Mouse (Mus musculus) kidney, embryonic 16.5 days (tissue): ENCODE measurements at regions not wholly inside any gene's neighbourhood (a gene's known extent, or its start where the extent isn't known, plus 50 kb on each side); places are given as distances from the start of the nearest gene placed in this dataset.
"Not testable (repeated sequence)": the region's sequence is repeated elsewhere in the genome, so short reads cannot be mapped to it uniquely, and the experiment has no call there.

Experiments
- ATAC-seq: fragments of 200-750 bp; cut with Nextera tagmentation; 2 replicates; pipeline ENCODE4 v1.8.0; 2017; ENCODE audit warnings: moderate TSS enrichment; ENCODE audit not compliant: low FRiP score, low TSS enrichment
- H3K27ac ChIP-seq: fragments of 300-500 bp; sonication (generic); 2 replicates; pipeline ENCODE4 v1.5.1; 2014; ENCODE audit warnings: low read length
- H3K27me3 ChIP-seq: fragments of 300-500 bp; sonication (generic); 2 replicates; pipeline ENCODE4 v1.6.1; 2014; ENCODE audit warnings: low read length, control low read depth, mixed read lengths; ENCODE audit not compliant: insufficient read depth
- H3K36me3 ChIP-seq: fragments of 300-500 bp; sonication (generic); 2 replicates; pipeline ENCODE4 v1.6.1; 2014; ENCODE audit warnings: low read length, control low read depth, mixed read lengths; ENCODE audit not compliant: insufficient read depth
- H3K4me1 ChIP-seq: fragments of 300-500 bp; sonication (generic); 2 replicates; pipeline ENCODE4 v1.6.1; 2014; ENCODE audit warnings: low read length, control low read depth, mixed read lengths; ENCODE audit not compliant: insufficient read depth
- H3K4me2 ChIP-seq: fragments of 300-500 bp; sonication (generic); replicated peaks from 2 replicates; pipeline ENCODE4 v1.6.1; 2014; ENCODE audit warnings: low read depth, low read length
- H3K4me3 ChIP-seq: fragments of 300-500 bp; sonication (generic); 2 replicates; pipeline ENCODE4 v1.5.1; 2014; ENCODE audit warnings: mild to moderate bottlenecking, low read length
- H3K9ac ChIP-seq: fragments of 300-500 bp; sonication (generic); replicated peaks from 2 replicates; pipeline ENCODE4 v1.6.1; 2014; ENCODE audit warnings: low read length
- H3K9me3 ChIP-seq: fragments of 300-500 bp; sonication (generic); 2 replicates; pipeline ENCODE4 v1.6.1; 2016; ENCODE audit warnings: low read length, control low read depth
- WGBS: fragments of 180-500 bp; shearing (Covaris S2); extraction: QIAGEN DNeasy Blood & Tissue Kit; methylation state at CpG from one replicate; pipeline ENCODE4 v1.1.7; 2014; 5-methylcytosine and 5-hydroxymethylcytosine counted together

DNA sequence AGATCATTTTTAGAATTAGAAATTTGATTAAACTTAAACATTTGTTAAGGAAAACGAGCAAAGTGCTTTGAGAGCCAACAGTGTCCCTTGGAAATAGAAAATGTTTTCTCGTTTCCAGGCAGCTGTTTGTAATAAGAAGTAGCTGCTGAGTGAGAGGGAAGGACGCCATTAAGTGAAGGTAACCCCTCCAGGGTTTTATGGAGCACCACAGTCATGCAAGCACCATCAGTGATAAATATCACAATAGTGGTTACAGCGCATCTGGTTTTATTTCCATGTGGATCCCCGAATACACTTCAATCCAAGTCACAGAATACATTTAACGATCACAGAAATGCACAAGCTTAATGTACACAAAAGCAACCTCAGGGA, 182.1 kb downstream of the Osr1 start:
- Histone ChIP-seq H3K9ac (no peak overlapping the region), H3K4me3 (no peak overlapping the region), H3K4me2 (no peak overlapping the region), H3K36me3 (no peaks in the 10 kb centered on the region), H3K27ac (no peak overlapping the region), H3K9me3 (no peaks in the 10 kb centered on the region), H3K27me3 (no peaks in the 10 kb centered on the region), H3K4me1 (no peaks in the 10 kb centered on the region)
- 68% methylated on average over 6 of the region's 6 CpGs for WGBS
- no peak for ATAC-seq

DNA sequence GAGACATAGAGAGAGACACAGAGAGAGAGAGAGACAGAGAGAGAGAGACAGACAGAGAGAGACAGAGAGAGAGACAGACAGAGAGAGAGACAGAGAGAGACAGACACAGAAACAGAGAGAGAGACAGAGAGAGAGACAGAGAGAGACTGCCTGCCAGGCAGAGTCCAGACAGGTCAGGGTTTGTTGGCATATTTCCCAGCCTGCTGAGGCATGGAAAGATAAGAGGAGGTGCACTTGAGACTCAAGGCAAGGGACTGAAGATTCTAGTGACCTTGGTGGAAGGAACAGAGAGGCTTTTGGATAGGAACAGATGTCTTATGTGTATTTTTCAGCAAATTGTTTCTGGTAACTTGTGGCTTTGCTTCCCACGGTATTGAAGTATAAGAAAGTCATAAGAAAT, 186.5 kb downstream of the Osr1 start:
- WGBS: 55% methylated on average over 1 of the region's 1 CpGs
- Histone ChIP-seq H3K4me2 (no peak overlapping the region), H3K27ac (no peak overlapping the region), H3K27me3 (no peaks in the 10 kb centered on the region), H3K4me3 (no peak overlapping the region), H3K4me1 (no peaks in the 10 kb centered on the region), H3K9ac (no peak overlapping the region), H3K9me3 (no peaks in the 10 kb centered on the region), H3K36me3 (no peaks in the 10 kb centered on the region)
- no peak for ATAC-seq

DNA sequence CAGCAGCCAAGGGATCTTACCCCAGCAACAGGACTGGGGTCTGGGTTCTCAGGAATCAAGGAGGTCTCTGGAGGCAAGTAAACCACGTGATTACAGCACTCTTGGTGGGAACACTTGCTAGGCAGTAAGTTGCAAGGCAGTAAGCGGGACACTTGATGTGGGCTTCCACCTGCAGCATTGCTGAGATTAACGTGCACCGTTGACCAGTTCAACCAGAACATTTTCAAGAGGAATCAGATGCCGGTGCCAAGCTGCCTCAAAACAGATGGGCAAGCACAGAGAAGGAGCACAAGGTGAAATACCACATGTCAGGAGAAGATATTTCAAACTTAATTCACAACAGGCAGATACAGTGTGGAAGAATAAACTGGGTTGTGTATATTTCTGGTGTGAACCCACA, 190.9 kb downstream of the Osr1 start:
- Histone ChIP-seq H3K9ac (no peak overlapping the region), H3K4me3 (no peak overlapping the region), H3K4me2 (no peak overlapping the region), H3K4me1 (no peaks in the 10 kb centered on the region), H3K36me3 (no peaks in the 10 kb centered on the region), H3K27ac (no peak overlapping the region), H3K9me3 (no peaks in the 10 kb centered on the region), H3K27me3 (no peaks in the 10 kb centered on the region)
- no peak for ATAC-seq
- WGBS: 34% methylated on average over 5 of the region's 5 CpGs

DNA sequence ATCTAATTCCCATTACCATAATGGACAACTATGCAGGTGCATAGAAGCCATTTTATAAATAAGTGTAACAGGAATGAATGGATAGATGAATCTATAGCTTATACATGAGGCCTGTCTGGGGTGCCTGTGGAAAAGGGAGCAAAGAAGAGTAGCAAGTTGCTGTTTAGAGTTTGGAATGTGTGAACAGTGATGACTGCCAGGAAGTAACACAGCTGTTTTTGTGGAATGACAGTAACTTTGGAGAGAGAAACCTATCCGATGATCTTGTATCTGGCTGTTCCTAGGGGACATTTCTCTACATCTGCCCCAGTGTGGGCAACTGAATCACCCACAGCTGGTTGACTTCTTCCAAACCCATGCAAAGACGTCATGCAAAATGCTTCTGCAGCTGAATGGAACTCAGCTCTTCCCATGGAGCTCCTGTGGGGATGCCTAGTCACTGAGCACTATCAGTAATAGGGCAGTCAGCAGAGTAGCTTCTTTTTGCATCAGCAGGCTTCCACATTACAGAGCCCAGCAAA, 192.4 kb downstream of the Osr1 start:
- WGBS: 71% methylated on average over 2 of the region's 2 CpGs
- not testable (repeated sequence) for ATAC-seq, H3K4me2 ChIP-seq

DNA sequence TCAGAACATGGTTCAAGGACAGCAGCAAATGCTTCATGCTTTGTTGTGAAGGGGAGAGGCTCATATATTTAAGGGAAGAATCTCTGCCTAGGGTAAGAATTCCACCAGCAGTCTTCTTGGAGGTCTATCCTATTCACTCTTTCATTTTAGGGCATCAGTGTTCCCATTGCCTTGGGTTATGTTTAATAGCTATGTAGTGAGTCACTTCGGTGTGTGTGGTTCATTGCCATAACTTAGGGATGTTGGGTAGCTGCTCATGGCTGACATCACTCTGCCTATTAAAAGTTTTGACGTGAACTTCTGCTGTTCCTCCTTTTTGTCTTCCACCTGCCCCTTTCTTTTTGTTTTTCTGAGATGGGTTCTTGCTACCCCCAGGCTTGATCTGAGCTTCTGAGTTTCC, 192.9 kb downstream of the Osr1 start:
- Histone ChIP-seq H3K27me3 (no peaks in the 10 kb centered on the region), H3K4me1 (no peaks in the 10 kb centered on the region), H3K4me2 (no peak overlapping the region), H3K9ac (no peak overlapping the region), H3K27ac (no peak overlapping the region), H3K9me3 (no peaks in the 10 kb centered on the region), H3K4me3 (no peak overlapping the region), H3K36me3 (no peaks in the 10 kb centered on the region)
- WGBS: 87% methylated on average over 2 of the region's 2 CpGs
- no peak for ATAC-seq

More for the DNA sequence above, 192.4 kb downstream of the Osr1 start:
- not testable (repeated sequence) for H3K9me3 ChIP-seq, H3K36me3 ChIP-seq, H3K4me1 ChIP-seq, H3K27ac ChIP-seq, H3K27me3 ChIP-seq, H3K4me3 ChIP-seq, H3K9ac ChIP-seq

DNA sequence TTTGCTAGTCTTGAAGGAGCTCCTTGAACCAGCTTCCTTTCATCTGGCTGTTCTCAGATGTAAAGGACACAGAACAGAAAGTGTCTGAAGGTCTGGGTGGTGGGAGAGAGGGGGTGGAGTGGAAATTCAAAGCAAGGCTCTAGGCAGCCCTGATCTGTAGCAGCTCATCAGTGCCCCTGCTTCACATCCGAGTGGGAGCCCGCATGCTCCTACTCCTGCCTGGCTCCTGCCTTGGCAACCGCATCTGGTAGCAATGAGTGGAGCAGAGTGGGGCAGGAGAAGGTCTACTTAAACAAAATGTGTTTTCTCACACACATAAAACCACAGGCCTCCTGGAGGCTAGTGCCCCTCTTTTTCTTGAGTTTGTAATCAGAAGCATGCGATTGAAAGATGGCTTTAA, 201.0 kb downstream of the Osr1 start:
- Histone ChIP-seq H3K4me2 (no peak overlapping the region), H3K4me3 (no peak overlapping the region), H3K9ac (no peak overlapping the region), H3K36me3 (no peaks in the 10 kb centered on the region), H3K27me3 (no peaks in the 10 kb centered on the region), H3K4me1 (no peaks in the 10 kb centered on the region), H3K27ac (no peak overlapping the region), H3K9me3 (no peaks in the 10 kb centered on the region)
- no peak for ATAC-seq
- 74% methylated on average over 4 of the region's 4 CpGs for WGBS

DNA sequence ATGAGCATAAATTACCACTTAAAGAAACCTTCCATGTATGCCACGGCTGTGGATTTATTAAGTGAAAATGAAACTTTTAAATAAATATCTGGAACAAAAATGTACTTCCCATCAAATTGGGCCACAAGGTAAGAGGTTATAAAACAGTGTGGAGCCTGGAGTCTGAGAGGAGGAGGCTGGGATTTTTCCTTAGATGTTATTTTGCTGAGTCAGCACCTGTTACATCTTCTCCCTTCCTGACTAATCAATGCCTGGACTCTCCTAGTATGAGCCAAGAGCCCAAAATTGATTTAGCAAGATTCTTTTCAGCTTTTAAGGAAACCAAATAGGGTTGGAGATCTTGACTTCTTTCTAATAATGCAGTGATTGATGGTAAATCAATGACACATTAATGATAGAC, 203.0 kb downstream of the Osr1 start:
- no peaks in the 10 kb centered on the region for H3K9me3 ChIP-seq
- no peak overlapping the region for H3K27ac ChIP-seq
- H3K4me2 ChIP-seq: no peak overlapping the region
- no peak overlapping the region for H3K4me3 ChIP-seq
- H3K36me3 ChIP-seq: no peaks in the 10 kb centered on the region
- no peak overlapping the region for H3K9ac ChIP-seq
- no peak for ATAC-seq
- 64% methylated on average over 1 of the region's 1 CpGs for WGBS
- H3K4me1 ChIP-seq: no peaks in the 10 kb centered on the region
- no peaks in the 10 kb centered on the region for H3K27me3 ChIP-seq

DNA sequence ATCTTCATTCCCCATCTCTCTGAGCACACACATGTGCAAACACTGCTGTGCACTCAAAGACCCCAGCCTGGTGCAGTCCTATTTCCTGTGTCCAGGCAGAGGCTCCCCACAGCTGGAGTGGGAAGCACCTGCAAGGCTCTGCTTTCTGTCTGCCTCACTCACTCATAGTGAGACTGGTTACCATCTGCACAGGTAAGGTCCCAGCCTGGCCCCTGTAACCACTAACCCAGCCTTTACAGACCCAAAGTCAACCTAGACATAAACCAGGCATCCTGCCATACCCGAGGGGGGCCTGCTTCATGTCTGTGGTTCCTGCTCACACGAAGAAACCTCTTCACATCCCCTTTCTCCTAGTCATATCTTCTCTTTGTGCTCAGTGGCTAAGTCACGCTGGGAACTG, 232.4 kb downstream of the Osr1 start:
- Histone ChIP-seq H3K27ac (no peak overlapping the region), H3K9me3 (no peaks in the 10 kb centered on the region), H3K9ac (no peak overlapping the region), H3K4me3 (no peak overlapping the region), H3K27me3 (no peaks in the 10 kb centered on the region), H3K4me1 (no peaks in the 10 kb centered on the region), H3K4me2 (no peak overlapping the region), H3K36me3 (no peaks in the 10 kb centered on the region)
- ATAC-seq: no peak; the same call in 1 of the 2 replicates
- 71% methylated on average over 3 of the region's 3 CpGs for WGBS

DNA sequence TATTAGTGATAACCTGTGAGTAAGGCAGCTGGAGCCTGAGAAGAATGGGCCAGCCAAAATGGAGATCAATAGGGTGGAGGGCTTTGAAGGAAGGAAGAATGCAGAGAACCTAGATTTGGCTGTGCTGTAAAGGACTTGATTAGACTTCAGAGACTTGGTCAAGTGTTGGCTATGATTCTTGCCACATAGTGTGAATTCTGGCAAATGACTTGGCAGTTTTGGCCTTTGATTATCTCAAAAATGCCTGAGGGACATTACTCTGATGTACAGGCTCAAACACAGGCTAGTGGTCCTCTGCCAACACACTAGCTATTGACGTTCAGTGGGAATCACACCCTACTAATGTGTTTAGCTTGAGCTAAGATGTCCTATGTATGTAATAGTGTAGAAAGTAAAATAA, 237.5 kb downstream of the Osr1 start:
- no peak for ATAC-seq
- 75% methylated on average over 1 of the region's 1 CpGs for WGBS
- H3K4me3 ChIP-seq: no peak overlapping the region

DNA sequence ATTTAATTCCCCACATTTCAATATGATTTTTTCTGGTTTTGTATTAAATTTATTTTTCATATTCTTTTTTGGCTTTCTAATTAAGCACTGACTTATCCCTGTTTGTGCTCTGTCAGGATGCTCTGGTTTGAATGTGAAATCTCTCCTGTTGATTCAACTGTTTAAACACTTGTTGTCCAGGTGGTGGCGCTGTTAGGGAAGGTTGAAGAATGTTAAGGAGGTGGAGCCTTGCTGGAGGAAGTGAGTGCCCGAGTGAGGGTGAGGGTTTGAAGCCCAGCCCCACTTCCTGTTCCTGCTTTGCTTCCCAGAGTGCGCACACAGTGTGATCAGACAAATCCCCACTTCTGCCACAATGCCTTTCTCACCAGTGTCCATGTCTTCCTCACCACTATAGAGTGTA, 263.4 kb downstream of the Osr1 start:
- Histone ChIP-seq H3K36me3 (no peaks in the 10 kb centered on the region), H3K4me3 (no peak overlapping the region), H3K27me3 (no peaks in the 10 kb centered on the region), H3K27ac (no peak overlapping the region), H3K4me2 (no peak overlapping the region), H3K9me3 (no peaks in the 10 kb centered on the region), H3K4me1 (no peaks in the 10 kb centered on the region), H3K9ac (no peak overlapping the region)
- ATAC-seq: no peak
- 63% methylated on average over 3 of the region's 3 CpGs for WGBS

More for the DNA sequence above, 237.5 kb downstream of the Osr1 start:
- Histone ChIP-seq H3K27ac (no peak overlapping the region), H3K4me2 (no peak overlapping the region), H3K9ac (no peak overlapping the region), H3K9me3 (no peaks in the 10 kb centered on the region), H3K36me3 (no peaks in the 10 kb centered on the region), H3K27me3 (no peaks in the 10 kb centered on the region), H3K4me1 (no peaks in the 10 kb centered on the region)
